Mouse (Mus musculus) E14TG2a.4 (cell line): Measurements from ENCODE around the gene Selenot.

Experiments
- CTCF ChIP-seq: conservative IDR thresholded peaks from 2 replicates; pipeline ENCODE4 v1.5.1; 2014; ENCODE audit warnings: low read length
- NANOG ChIP-seq: IDR thresholded peaks from 2 replicates; pipeline ENCODE4 v1.6.1; 2014; ENCODE audit warnings: borderline replicate concordance, low read length, mixed read lengths
- POU5F1 ChIP-seq: IDR thresholded peaks from 2 replicates; pipeline ENCODE4 v1.6.1; 2014; ENCODE audit warnings: low read length, borderline replicate concordance

DNA sequence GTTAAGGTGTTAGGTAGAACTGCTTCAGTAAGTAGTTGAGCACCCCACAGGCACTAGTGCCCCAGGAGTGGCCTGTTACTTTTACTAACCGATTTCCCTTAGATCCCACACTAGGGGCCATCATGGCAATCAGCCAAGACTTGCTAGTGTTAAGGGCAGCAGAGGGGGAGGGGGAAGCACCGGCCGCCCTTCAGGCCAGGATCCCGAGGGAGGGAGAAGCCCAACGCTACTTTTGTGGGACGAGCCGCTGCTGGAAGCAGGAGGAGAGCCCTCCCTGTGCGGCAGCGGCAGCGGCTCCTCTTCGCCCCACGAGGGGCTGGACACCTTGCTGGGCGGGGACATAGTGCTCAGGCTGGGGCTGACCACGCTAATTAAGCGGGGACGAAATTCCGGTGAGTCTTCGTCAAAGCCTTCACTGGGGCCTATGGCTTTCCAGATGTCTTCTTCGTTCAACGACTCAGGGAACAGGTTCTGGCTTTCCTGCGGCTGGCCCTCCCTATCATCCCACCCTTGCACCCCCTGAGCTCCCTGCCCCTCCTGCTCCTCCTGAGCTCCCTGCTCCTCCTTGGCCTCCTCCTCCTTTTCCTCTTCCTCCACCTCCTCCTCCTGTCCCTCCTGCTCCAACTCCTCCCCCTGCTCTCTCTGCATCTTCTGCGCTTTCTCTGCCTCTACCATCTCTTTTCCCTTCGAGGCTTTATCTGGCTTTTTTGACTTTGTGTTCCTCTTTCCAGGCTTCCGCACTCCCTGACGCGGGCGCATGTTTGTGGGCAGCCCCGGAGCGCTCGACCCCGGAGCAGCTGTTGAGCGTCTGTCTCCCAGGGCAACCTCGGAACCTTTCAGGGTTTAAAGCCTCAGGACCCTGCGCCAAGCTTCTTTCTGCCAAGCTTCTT lies 60.2 kb downstream of the Selenot start, which contains the start of gene Erich6:
- TF ChIP-seq POU5F1 (no peak), CTCF (no peak), NANOG (no peak)
